Mouse (Mus musculus) megakaryocyte progenitor cell, adult 5-6 weeks (primary cell): ENCODE measurements around the gene Akr1b8. TPM values are rescaled to one million over a fixed set of nuclear protein-coding genes. Genes with fewer than 3 reads are reported as not detected.
A peak's percentile ranks its signal among the peaks of the same experiment; 100 is the strongest.
"Not testable (repeated sequence)": the region's sequence is repeated elsewhere in the genome, so short reads cannot be mapped to it uniquely, and the experiment has no call there.

Source experiments
- ATAC-seq: replicated peaks from 2 replicates; pipeline ENCODE4 v1.8.0; 2016; ENCODE audit warnings: mild to moderate bottlenecking, moderate TSS enrichment, inconsistent platforms; ENCODE audit not compliant: poor library complexity
- total RNA-seq, 2 experiments: library from RNA; stranded (forward) in 1 of 2; stranded (reverse) in 1 of 2; fragments of 157-497, 149-512 nt in 1 of 2; fragments of 200-1000 nt in 1 of 2; gene quantifications; 2 replicates each; pipeline versions ENCODE4 v1.2.3 to v1.2.4; 2015 to 2017

The Akr1b8 gene
- total RNA-seq, 2 experiments from 2014 or later: 0.10 TPM; not detected in 1

GRCm38 (mm10) chr6:34346096-34346898 is 7.6 kb upstream of the Akr1b8 start:
- peak; percentile 91 for ATAC-seq

DNA sequence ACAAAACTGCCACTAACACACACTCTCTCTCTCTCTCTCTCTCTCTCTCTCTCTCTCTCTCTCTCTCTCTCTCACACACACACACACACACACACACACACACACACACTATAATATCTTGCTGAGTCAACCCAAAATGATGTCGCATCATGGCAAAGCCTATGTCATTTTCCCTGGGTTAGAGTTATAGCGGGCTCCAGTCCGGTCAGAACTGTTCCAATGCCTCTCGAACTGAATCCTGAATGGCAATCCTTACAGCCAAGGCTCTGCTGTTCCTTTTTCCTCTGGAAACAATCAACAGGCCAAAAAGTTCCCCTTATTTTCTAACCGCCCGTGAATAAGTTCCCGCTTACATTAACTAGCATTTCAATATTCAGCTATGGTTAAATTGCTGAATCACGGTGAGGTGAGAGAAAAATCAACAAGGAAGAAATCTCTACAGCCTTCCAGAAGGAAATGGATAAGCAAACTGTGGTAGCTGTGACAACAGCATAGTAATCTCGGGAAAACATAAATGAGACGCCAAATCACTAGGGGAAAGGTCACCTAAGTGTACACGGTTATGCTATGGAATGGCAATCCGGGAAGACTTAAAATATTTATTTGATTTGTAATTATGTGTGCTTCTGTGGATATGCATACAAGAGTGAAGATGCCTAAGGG is 3.8 kb upstream of the Akr1b8 start:
- ATAC-seq: no peak

GRCm38 (mm10) chr6:34351481-34351880 is 2.4 kb upstream of the Akr1b8 start:
- not testable (repeated sequence) for ATAC-seq

DNA sequence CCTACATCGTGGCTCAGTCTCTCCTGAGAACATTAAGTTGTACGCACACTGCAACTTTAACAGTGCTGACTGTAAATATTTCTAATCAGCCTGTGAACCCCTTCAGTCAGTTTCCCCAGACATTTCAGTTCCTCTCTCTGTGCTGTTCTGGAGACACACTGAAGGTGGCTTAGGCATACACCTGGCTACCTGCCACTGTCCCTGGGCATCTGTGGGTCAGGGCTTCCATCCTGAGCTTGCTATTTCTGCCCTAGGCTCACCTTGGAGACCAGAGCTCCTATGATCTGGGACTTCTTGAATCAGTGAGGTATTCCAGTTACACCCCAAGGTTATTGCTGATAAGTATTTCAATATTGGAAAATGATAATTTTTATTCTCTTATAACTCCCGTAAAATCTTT is 1.5 kb upstream of the Akr1b8 start:
- no peak for ATAC-seq

GRCm38 (mm10) chr6:34354354-34355348 is 732 bp downstream of the Akr1b8 start:
- no peak for ATAC-seq

- ATAC-seq: no peak
Measured at GRCm38 (mm10) chr6:34355349-34355747, 1.4 kb downstream of the Akr1b8 start.

- no peak for ATAC-seq
Measured at GRCm38 (mm10) chr6:34355841-34356240, 1.9 kb downstream of the Akr1b8 start.

GRCm38 (mm10) chr6:34364217-34365136 is 10.6 kb downstream of the Akr1b8 start:
- no peak for ATAC-seq

- ATAC-seq: peak; percentile 63
Measured at GRCm38 (mm10) chr6:34367998-34368397, 14.1 kb downstream of the Akr1b8 start.

- no peak for ATAC-seq
Measured at GRCm38 (mm10) chr6:34370081-34370480, 16.2 kb downstream of the Akr1b8 start.

DNA sequence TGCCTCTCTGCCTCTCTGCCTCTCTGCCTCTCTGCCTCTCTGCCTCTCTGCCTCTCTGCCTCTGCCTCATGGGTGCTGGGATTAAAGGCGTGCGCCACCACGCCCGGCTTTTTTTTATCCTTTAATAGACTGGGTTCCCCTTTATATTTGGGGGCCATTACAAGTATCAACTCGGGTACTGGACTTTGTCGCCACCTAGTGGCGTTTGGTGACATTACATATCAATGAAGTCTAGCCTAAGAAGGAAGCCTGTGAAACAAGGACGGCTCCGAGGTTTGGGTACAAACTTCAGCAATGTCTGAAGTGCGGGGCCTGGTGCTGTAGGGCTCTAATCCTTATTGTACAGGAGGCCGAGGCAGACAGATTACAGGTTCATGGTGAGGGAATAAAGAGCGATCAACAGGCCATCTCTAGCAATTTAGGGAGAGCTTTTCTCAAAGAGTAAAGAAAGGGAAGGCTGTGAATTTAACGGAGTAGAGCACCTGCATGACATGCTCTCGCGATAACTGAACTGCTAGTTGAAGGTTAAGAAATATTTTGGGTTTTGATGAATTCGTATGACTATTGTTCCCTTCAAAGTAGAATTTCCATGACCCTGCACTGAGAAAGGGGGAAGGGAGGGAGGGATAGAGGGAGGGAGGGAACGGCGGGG is 17.9 kb downstream of the Akr1b8 start:
- peak; percentile 98 for ATAC-seq

GRCm38 (mm10) chr6:34373841-34374240 is 19.9 kb downstream of the Akr1b8 start:
- ATAC-seq: no peak

GRCm38 (mm10) chr6:34375888-34376287 is 22.0 kb downstream of the Akr1b8 start:
- not testable (repeated sequence) for ATAC-seq

DNA sequence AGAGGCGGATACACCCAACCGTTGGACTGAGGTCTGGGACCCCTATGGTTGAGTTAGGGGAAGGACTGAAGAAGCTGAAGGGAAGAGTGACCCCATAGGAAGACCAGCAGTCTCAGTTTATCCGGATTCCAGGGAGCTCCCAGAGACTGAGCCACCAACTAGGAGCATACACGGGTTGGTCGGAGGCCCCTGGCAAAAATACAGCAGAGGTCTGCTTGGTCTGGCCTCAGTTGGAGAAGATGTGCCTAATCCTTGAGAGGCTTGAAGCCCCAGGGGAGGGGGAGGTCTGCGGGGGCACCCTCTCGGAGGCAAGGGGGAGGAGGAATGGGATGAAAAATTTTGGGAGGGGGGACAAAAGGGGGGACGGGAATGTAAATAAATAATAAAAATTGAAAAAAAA is 29.5 kb downstream of the Akr1b8 start:
- ATAC-seq: no peak

DNA sequence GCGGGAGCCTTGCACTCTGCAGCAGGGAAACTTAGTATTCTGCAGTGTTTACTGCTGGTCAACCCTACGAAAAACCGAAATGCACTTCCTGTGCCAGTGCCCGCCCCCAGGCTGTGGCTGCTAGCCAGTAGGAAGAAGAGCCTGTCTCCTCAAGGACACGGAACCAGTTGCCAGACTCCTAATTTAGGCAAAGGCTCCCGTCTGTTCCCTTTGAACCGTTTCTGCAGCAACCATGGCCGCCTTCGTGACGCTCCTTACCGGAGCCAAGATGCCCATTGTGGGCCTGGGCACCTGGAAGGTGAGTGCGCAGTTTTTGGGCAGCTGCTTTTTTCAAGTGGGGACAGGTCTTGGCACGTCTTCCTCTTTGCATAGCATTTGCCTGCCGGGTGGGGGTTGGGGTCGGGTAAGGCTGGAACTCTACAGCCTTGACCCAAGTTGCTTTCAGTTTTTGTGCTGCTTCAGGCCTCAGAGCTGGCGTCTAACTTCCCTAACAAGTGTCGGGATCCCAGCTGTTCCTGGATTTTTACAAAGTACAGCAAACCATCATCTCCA is 30.3 kb downstream of the Akr1b8 start, which contains the start of gene Akr1b10:
Gene Akr1b10, plus strand, starts transcription at position 109 of the 552 bp plus-strand sequence.
- peak; percentile 98 for ATAC-seq

DNA sequence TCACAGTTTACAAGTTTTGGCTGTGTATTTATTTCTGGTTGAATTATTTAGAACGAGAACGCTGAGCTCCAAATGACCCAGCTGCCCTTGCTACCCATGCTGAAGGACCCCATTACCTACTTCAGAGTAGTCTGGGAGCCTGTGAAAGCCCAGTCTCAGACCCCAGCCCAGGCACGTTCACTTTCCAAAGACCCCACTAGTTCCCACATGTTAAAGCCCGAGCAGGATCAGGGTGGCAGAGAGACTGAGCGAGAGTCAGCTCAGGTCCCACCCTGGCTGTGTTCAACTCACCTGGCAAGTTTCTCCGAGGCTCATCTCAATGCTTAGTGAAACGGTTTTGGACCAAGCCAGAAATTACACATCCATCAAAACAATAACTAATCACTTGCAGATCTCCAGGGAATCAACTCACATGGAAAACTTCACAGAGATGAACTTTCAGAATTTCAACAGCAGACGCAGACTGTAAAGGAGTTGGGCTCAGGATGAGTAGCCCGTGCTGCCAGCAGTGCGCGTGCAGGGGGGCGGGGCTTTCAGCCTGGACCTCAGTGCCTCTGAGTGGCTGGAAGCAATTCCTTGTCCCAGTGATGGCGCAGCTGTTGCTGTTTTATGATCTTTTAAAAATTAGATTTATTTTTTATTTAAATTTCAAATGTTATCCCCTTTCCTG is 30.9 kb downstream of the Akr1b8 start:
- peak; percentile 54 for ATAC-seq

- no peak for ATAC-seq
Measured at GRCm38 (mm10) chr6:34388420-34389156, 34.7 kb downstream of the Akr1b8 start.

GRCm38 (mm10) chr6:34395897-34396296 is 42.0 kb downstream of the Akr1b8 start:
- no peak for ATAC-seq
